Mouse (Mus musculus) ES-Bruce4 (cell line): ENCODE results near the gene Gm10644. TPM values are rescaled to one million over a fixed set of nuclear protein-coding genes. Genes with fewer than 3 reads are reported as not detected.

Experiments
- H3K27ac ChIP-seq: 2 replicates; pipeline ENCODE4 v1.5.1; 2012; ENCODE audit warnings: low read length, inconsistent platforms; ENCODE audit not compliant: insufficient read depth
- H3K27me3 ChIP-seq: 2 replicates; pipeline ENCODE4 v1.6.1; 2012; ENCODE audit warnings: mild to moderate bottlenecking, low read length, inconsistent platforms; ENCODE audit not compliant: control insufficient read depth, poor library complexity, insufficient read depth, severe bottlenecking
- H3K36me3 ChIP-seq: 2 replicates; pipeline ENCODE4 v1.6.1; 2012; ENCODE audit warnings: inconsistent platforms, mild to moderate bottlenecking, low read length, moderate library complexity; ENCODE audit not compliant: control insufficient read depth, poor library complexity, insufficient read depth, severe bottlenecking
- H3K4me1 ChIP-seq: one replicate; pipeline ENCODE4 v1.8.1; 2011; ENCODE audit warnings: low read length; ENCODE audit not compliant: control insufficient read depth, insufficient read depth
- H3K4me3 ChIP-seq: 2 replicates; pipeline ENCODE4 v1.5.1; 2011; ENCODE audit warnings: low read depth, mild to moderate bottlenecking, low read length
- H3K9ac ChIP-seq: 2 replicates; pipeline ENCODE4 v1.6.1; 2012; ENCODE audit warnings: low read depth, mild to moderate bottlenecking, inconsistent platforms; ENCODE audit not compliant: poor library complexity, severe bottlenecking
- H3K9me3 ChIP-seq: replicated peaks from 2 replicates; pipeline ENCODE4 v1.6.1; 2012; ENCODE audit warnings: mild to moderate bottlenecking, low read length, inconsistent platforms; ENCODE audit not compliant: control insufficient read depth, poor library complexity, insufficient read depth, severe bottlenecking
- CTCF ChIP-seq: IDR thresholded peaks from one replicate; pipeline ENCODE4 v1.8.1; 2011; ENCODE audit warnings: low read depth, low read length
- EP300 ChIP-seq: IDR thresholded peaks from 2 replicates; pipeline ENCODE4 v1.6.1; 2011; ENCODE audit warnings: low read depth, low read length; ENCODE audit not compliant: insufficient read depth
- POLR2A ChIP-seq: IDR thresholded peaks from one replicate; pipeline ENCODE4 v1.8.1; 2011; ENCODE audit warnings: low read length; ENCODE audit not compliant: insufficient read depth
- polyA plus RNA-seq: library from polyadenylated mRNA; stranded (reverse); fragments of >200 nt; gene quantifications from 2 replicates; pipeline ENCODE4 v1.2.4, GENCODE M21; 2011; ENCODE audit warnings: low read depth; ENCODE audit not compliant: missing spikeins, insufficient read depth, insufficient read length

Gene Gm10644
- polyA plus RNA-seq, 1 experiment, result 0.78 TPM

- Histone ChIP-seq H3K9me3 (no peaks in the 10 kb centered on the region), H3K27me3 (no peaks in the 10 kb centered on the region), H3K4me3 (no peak overlapping the region), H3K4me1 (no peaks in the 10 kb centered on the region), H3K9ac (no peak overlapping the region), H3K27ac (no peak overlapping the region), H3K36me3 (peaks cover 82% of the 10 kb centered on the region)
- no peak for TF ChIP-seq EP300
- TF ChIP-seq POLR2A, result no peak
- TF ChIP-seq CTCF, result no peak
Observed at GRCm38 (mm10) chr8:83935435-83935834, 19.6 kb downstream of the Gm10644 start.

- Histone ChIP-seq H3K9me3 (no peaks in the 10 kb centered on the region), H3K27me3 (no peaks in the 10 kb centered on the region), H3K4me3 (no peak overlapping the region), H3K36me3 (peaks cover 86% of the 10 kb centered on the region), H3K27ac (no peak overlapping the region), H3K4me1 (no peaks in the 10 kb centered on the region), H3K9ac (no peak overlapping the region)
- TF ChIP-seq CTCF (no peak), EP300 (no peak), POLR2A (no peak)
Observed at GRCm38 (mm10) chr8:83934994-83935393, 20.0 kb downstream of the Gm10644 start.

- H3K9ac ChIP-seq, result no peak overlapping the region
- H3K27ac ChIP-seq, result no peak overlapping the region
- H3K9me3 ChIP-seq, result no peaks in the 10 kb centered on the region
- peaks cover 93% of the 10 kb centered on the region for H3K36me3 ChIP-seq
- TF ChIP-seq EP300, result no peak
- TF ChIP-seq POLR2A, result no peak
- no peak for TF ChIP-seq CTCF
- H3K4me1 ChIP-seq, result no peaks in the 10 kb centered on the region
- H3K4me3 ChIP-seq, result no peak overlapping the region
- H3K27me3 ChIP-seq, result no peaks in the 10 kb centered on the region
Observed at GRCm38 (mm10) chr8:83934222-83934621, 20.8 kb downstream of the Gm10644 start.

- TF ChIP-seq POLR2A (no peak), EP300 (no peak), CTCF (no peak)
- no peak overlapping the region for H3K9ac ChIP-seq
- H3K27me3 ChIP-seq, result no peaks in the 10 kb centered on the region
- H3K4me3 ChIP-seq, result no peak overlapping the region
- no peak overlapping the region for H3K27ac ChIP-seq
- peaks cover 49% of the 10 kb centered on the region for H3K36me3 ChIP-seq
- H3K4me1 ChIP-seq, result no peaks in the 10 kb centered on the region
- H3K9me3 ChIP-seq, result no peaks in the 10 kb centered on the region
Observed at GRCm38 (mm10) chr8:83926266-83926665, 28.7 kb downstream of the Gm10644 start.

GRCm38 (mm10) chr8:83924585-83924984 is 30.4 kb downstream of the Gm10644 start:
- H3K4me1 ChIP-seq, result no peaks in the 10 kb centered on the region
- no peaks in the 10 kb centered on the region for H3K9me3 ChIP-seq
- H3K27me3 ChIP-seq, result no peaks in the 10 kb centered on the region
- TF ChIP-seq POLR2A (no peak), CTCF (no peak), EP300 (no peak)
- no peak overlapping the region for H3K4me3 ChIP-seq
- H3K27ac ChIP-seq, result no peak overlapping the region
- peaks cover 41% of the 10 kb centered on the region for H3K36me3 ChIP-seq
- no peak overlapping the region for H3K9ac ChIP-seq

GRCm38 (mm10) chr8:83922727-83923126 is 32.3 kb downstream of the Gm10644 start:
- Histone ChIP-seq H3K4me3 (no peak overlapping the region), H3K9ac (no peak overlapping the region), H3K4me1 (no peaks in the 10 kb centered on the region), H3K9me3 (no peaks in the 10 kb centered on the region), H3K36me3 (peaks cover 47% of the 10 kb centered on the region), H3K27ac (no peak overlapping the region), H3K27me3 (no peaks in the 10 kb centered on the region)
- TF ChIP-seq EP300, result no peak
- no peak for TF ChIP-seq CTCF
- TF ChIP-seq POLR2A, result no peak
